Mouse (Mus musculus) CD4-positive, CD25-positive, alpha-beta regulatory T cell, adult 2 months (primary cell): Measurements from ENCODE around the gene Nt5c.
"Not testable (repeated sequence)": the region's sequence is repeated elsewhere in the genome, so short reads cannot be mapped to it uniquely, and the experiment has no call there.

Source experiments
- DNase-seq: peaks from one replicate; pipeline ENCODE4 v3.0.0-alpha.2; 2012; ENCODE audit warnings: low read depth, low spot score

Nt5c gene

GRCm38 (mm10) chr11:115510507-115510888 is 18.8 kb upstream of the Nt5c start:
- DNase-seq = no peak

GRCm38 (mm10) chr11:115509773-115510506 is 18.3 kb upstream of the Nt5c start:
- no peak for DNase-seq

- DNase-seq = peak; percentile 72
Observed at GRCm38 (mm10) chr11:115508061-115508460, 16.4 kb upstream of the Nt5c start.

- no peak for DNase-seq
Observed at GRCm38 (mm10) chr11:115506586-115506985, 14.9 kb upstream of the Nt5c start.

GRCm38 (mm10) chr11:115502636-115503035 is 11.0 kb upstream of the Nt5c start:
- no peak for DNase-seq

- DNase-seq = not testable (repeated sequence)
Observed at GRCm38 (mm10) chr11:115496559-115496958, 4.9 kb upstream of the Nt5c start.

- no peak for DNase-seq
Observed at GRCm38 (mm10) chr11:115492387-115492786, 725 bp upstream of the Nt5c start.

GRCm38 (mm10) chr11:115490441-115491355 is 964 bp downstream of the Nt5c start:
- no peak for DNase-seq

GRCm38 (mm10) chr11:115488551-115489104 is 3.0 kb downstream of the Nt5c start:
- no peak for DNase-seq

GRCm38 (mm10) chr11:115485155-115485554 is 6.5 kb downstream of the Nt5c start:
- DNase-seq = no peak

GRCm38 (mm10) chr11:115483726-115484125 is 7.9 kb downstream of the Nt5c start:
- DNase-seq = peak; percentile 90

GRCm38 (mm10) chr11:115483278-115483677 is 8.4 kb downstream of the Nt5c start:
- DNase-seq = no peak

- peak; percentile 87 for DNase-seq
Observed at GRCm38 (mm10) chr11:115481553-115482259, 10.0 kb downstream of the Nt5c start.

GRCm38 (mm10) chr11:115478296-115478938 is 13.2 kb downstream of the Nt5c start:
- no peak for DNase-seq

GRCm38 (mm10) chr11:115477388-115477787 is 14.3 kb downstream of the Nt5c start:
- peak; percentile 73 for DNase-seq

GRCm38 (mm10) chr11:115476630-115477029 is 15.0 kb downstream of the Nt5c start:
- DNase-seq = not testable (repeated sequence)

- no peak for DNase-seq
Observed at GRCm38 (mm10) chr11:115475758-115476237, 15.9 kb downstream of the Nt5c start.

GRCm38 (mm10) chr11:115475025-115475757 is 16.5 kb downstream of the Nt5c start, which contains the start of gene Armc7:
TSS of gene Armc7 (plus strand) at chr11:115475667.
- peak; percentile 95 for DNase-seq

GRCm38 (mm10) chr11:115473626-115474275 is 17.9 kb downstream of the Nt5c start:
- DNase-seq = peak; percentile 96

GRCm38 (mm10) chr11:115472183-115472582 is 19.5 kb downstream of the Nt5c start:
- DNase-seq = no peak
